Comparison of ENCODE assay signal across 11 mouse cellular contexts in the genomic region with DNA sequence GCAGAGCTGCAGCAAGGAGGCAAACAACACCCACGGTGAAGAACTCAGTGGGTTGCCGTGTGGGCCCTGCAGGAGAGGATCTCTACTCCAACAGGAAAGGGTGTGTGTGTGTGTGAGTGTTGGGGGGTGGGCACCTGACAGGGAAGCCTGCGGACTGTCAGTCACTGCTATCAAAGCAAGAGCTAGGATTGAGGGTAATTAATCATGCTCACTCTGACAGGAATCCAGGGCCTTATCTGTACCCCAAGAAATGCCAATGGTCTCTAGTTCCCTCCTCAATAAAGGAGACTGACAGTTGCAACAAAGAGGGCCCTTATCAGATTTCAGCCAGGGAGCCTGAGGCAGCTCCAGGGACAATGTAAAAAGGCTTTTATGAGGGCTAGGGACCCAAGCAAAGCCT. TPM values are rescaled to one million over a fixed set of nuclear protein-coding genes. Genes with fewer than 3 reads are reported as not detected.
DNase-seq lines count a peak whose midpoint lies in the region; ATAC-seq and TF ChIP-seq lines count a peak whose summit lies in the region.
"Had no signal": no experiment of that assay in that cellular context is flagged by ENCODE, and none has a peak within 500 bp of the region (broad histone marks: within the 10 kb centered on the region; RNA-seq: fewer than 3 reads in every experiment).

No protein-coding gene starts in this region.

- peaks cover 43 to 73% of the 10 kb centered on the region in 2 experiments for H3K4me1 ChIP-seq in heart, embryonic 14.5 days (ENCODE audit: control insufficient read depth in 2 of 2, insufficient read depth in 2 of 2, low read length in 2 of 2)
- peaks cover 56% of the 10 kb centered on the region for H3K4me1 ChIP-seq in midbrain, embryonic 10.5 days
- H3K4me1 ChIP-seq in midbrain, embryonic 11.5 days (ENCODE audit: control insufficient read depth, insufficient read depth, low read length) = peaks cover 6% of the 10 kb centered on the region; the same call in 1 of the 2 replicates
- H3K4me1 ChIP-seq in hindbrain, embryonic 12.5 days = peaks cover 64% of the 10 kb centered on the region
- H3K4me1 ChIP-seq in liver, embryonic 13.5 days (replicated peaks) = peaks cover 82% of the 10 kb centered on the region
- H3K4me1 ChIP-seq in thymus, adult 2 months (replicated peaks; ENCODE audit: control insufficient read depth, insufficient read depth, low read length) = peaks cover 19% of the 10 kb centered on the region

- no peak for TF ChIP-seq POLR2A in thymus, adult 2 months (IDR thresholded peaks at IDR 0.05; ENCODE audit: control insufficient read depth, extremely low read depth, insufficient read depth, low read length, poor library complexity)

- no peak for TF ChIP-seq CTCF in thymus, adult 2 months (IDR thresholded peaks at IDR 0.05; ENCODE audit: borderline replicate concordance, control insufficient read depth, extremely low read depth, insufficient read depth, low read length, poor library complexity)

- H3K4me3 ChIP-seq in heart, embryonic 14.5 days (ENCODE audit: control insufficient read depth in 1 of 2, insufficient read depth in 1 of 2, low read depth in 1 of 2, low read length in 2 of 2) = no peak overlapping the region
- no peak overlapping the region for H3K4me3 ChIP-seq in midbrain, embryonic 10.5 days
- H3K4me3 ChIP-seq in midbrain, embryonic 11.5 days (ENCODE audit: low read depth, low read length) = no peak overlapping the region
- H3K4me3 ChIP-seq in hindbrain, embryonic 12.5 days = no peak overlapping the region
- no peak overlapping the region for H3K4me3 ChIP-seq in liver, embryonic 13.5 days (replicated peaks)
- no peak overlapping the region for H3K4me3 ChIP-seq in thymus, adult 2 months (ENCODE audit: control insufficient read depth, insufficient read depth, low read length)
- H3K4me3 ChIP-seq: left cerebral cortex, adult 2 months had no signal

- 0 out of 2 replicates have a peak, but pooled peaks cover 4% of the 10 kb centered on the region for H3K36me3 ChIP-seq in heart, embryonic 14.5 days (ENCODE audit: control insufficient read depth, insufficient read depth, low read length)
- H3K36me3 ChIP-seq in midbrain, embryonic 10.5 days = peaks cover 53% of the 10 kb centered on the region
- no peaks in the 10 kb centered on the region for H3K36me3 ChIP-seq in midbrain, embryonic 11.5 days (ENCODE audit: control insufficient read depth, insufficient read depth, low read length)
- H3K36me3 ChIP-seq in hindbrain, embryonic 12.5 days = peaks cover 16% of the 10 kb centered on the region
- peaks cover 21% of the 10 kb centered on the region for H3K36me3 ChIP-seq in liver, embryonic 13.5 days
- H3K36me3 ChIP-seq in thymus, adult 2 months (ENCODE audit: control insufficient read depth, insufficient read depth, low read length) = peaks cover 4% of the 10 kb centered on the region

- intact Hi-C loops in heart, postnatal 10 days (cut with DNase I) = no loop called here

- H3K9me3 ChIP-seq in heart, embryonic 14.5 days (ENCODE audit: control insufficient read depth, low read length) = no peaks in the 10 kb centered on the region
- H3K9me3 ChIP-seq in midbrain, embryonic 10.5 days (replicated peaks) = no peaks in the 10 kb centered on the region
- H3K9me3 ChIP-seq in midbrain, embryonic 11.5 days (ENCODE audit: control insufficient read depth, low read length) = no peaks in the 10 kb centered on the region
- no peaks in the 10 kb centered on the region for H3K9me3 ChIP-seq in hindbrain, embryonic 12.5 days (replicated peaks)
- H3K9me3 ChIP-seq in liver, embryonic 13.5 days (replicated peaks) = no peaks in the 10 kb centered on the region

- peak overlapping the region; percentile 31; the same call in 1 of the 2 replicates for H3K9ac ChIP-seq in heart, embryonic 14.5 days (ENCODE audit: low read length)
- no peak overlapping the region for H3K9ac ChIP-seq in midbrain, embryonic 11.5 days (ENCODE audit: low read length)
- H3K9ac ChIP-seq in hindbrain, embryonic 12.5 days = no peak overlapping the region
- H3K9ac ChIP-seq in liver, embryonic 13.5 days = 0 out of 2 replicates have a peak overlapping the region, but pooled peaks have one; percentile 11

- WGBS in heart, embryonic 14.5 days = 11% methylated on average over 3 of the region's 3 CpGs
- 52% methylated on average over 3 of the region's 3 CpGs for WGBS in midbrain, embryonic 10.5 days
- WGBS in midbrain, embryonic 11.5 days = 48% methylated on average over 3 of the region's 3 CpGs
- WGBS in hindbrain, embryonic 12.5 days = 0% methylated on average over 3 of the region's 3 CpGs
- WGBS in liver, embryonic 13.5 days (ENCODE audit: insufficient replicate concordance) = 10% methylated on average over 3 of the region's 3 CpGs
- WGBS in thymus, adult 2 months = 69% methylated on average over 3 of the region's 3 CpGs

- DNase-seq in heart, postnatal 10 days = no peak
- DNase-seq in midbrain, embryonic 10.5 days (ENCODE audit: low spot score) = no peak
- DNase-seq in midbrain, embryonic 11.5 days (ENCODE audit: low spot score, missing footprints) = no peak
- DNase-seq in liver, embryonic 13.5 days = no peak
- no peak for DNase-seq in thymus, adult 2 months
- DNase-seq: adrenal gland, postnatal 25 days; gastrocnemius, postnatal 36 days; kidney, postnatal 36 days had no signal

- peak overlapping the region in 1 of 2 experiments; percentile 53; a peak in 1 of 4 replicates for H3K27ac ChIP-seq in heart, embryonic 14.5 days (replicated peaks in 1 of 2; ENCODE audit: control insufficient read depth in 1 of 2, insufficient read depth in 1 of 2, low read depth in 2 of 2, low read length in 2 of 2)
- H3K27ac ChIP-seq in midbrain, embryonic 10.5 days (replicated peaks) = peak overlapping the region; percentile 43; the same call in 1 of the 2 replicates
- H3K27ac ChIP-seq in midbrain, embryonic 11.5 days (ENCODE audit: low read depth, low read length) = no peak overlapping the region
- peak overlapping the region; percentile 71 for H3K27ac ChIP-seq in hindbrain, embryonic 12.5 days
- peak overlapping the region; percentile 25; the same call in 1 of the 2 replicates for H3K27ac ChIP-seq in liver, embryonic 13.5 days
- H3K27ac ChIP-seq in thymus, adult 2 months (ENCODE audit: control insufficient read depth, insufficient read depth, low read length) = no peak overlapping the region
- H3K27ac ChIP-seq: left cerebral cortex, adult 2 months had no signal

- no peaks in the 10 kb centered on the region for H3K27me3 ChIP-seq in heart, embryonic 14.5 days (ENCODE audit: control insufficient read depth, insufficient read depth, low read length)
- H3K27me3 ChIP-seq in midbrain, embryonic 10.5 days (ENCODE audit: low read depth, poor library complexity, severe bottlenecking) = no peaks in the 10 kb centered on the region
- H3K27me3 ChIP-seq in midbrain, embryonic 11.5 days (ENCODE audit: control insufficient read depth, insufficient read depth, low read length) = no peaks in the 10 kb centered on the region
- no peaks in the 10 kb centered on the region for H3K27me3 ChIP-seq in hindbrain, embryonic 12.5 days
- H3K27me3 ChIP-seq in liver, embryonic 13.5 days = no peaks in the 10 kb centered on the region
- no peaks in the 10 kb centered on the region for H3K27me3 ChIP-seq in thymus, adult 2 months (ENCODE audit: control insufficient read depth, insufficient read depth, low read length)

- ATAC-seq in heart, embryonic 14.5 days (ENCODE audit: insufficient number of reproducible peaks, insufficient read depth, low FRiP score, low read depth) = no peak
- ATAC-seq in midbrain, embryonic 11.5 days (ENCODE audit: low FRiP score) = no peak
- ATAC-seq in hindbrain, embryonic 12.5 days (ENCODE audit: low FRiP score) = 0 out of 2 replicates have a peak, but pooled peaks have one; percentile 13
- no peak for ATAC-seq in liver, embryonic 13.5 days (ENCODE audit: low read depth)

- no peak overlapping the region for H3K4me2 ChIP-seq in heart, embryonic 14.5 days (ENCODE audit: low read length)
- H3K4me2 ChIP-seq in midbrain, embryonic 11.5 days = no peak overlapping the region
- H3K4me2 ChIP-seq in hindbrain, embryonic 12.5 days (replicated peaks) = no peak overlapping the region
- H3K4me2 ChIP-seq in liver, embryonic 13.5 days = no peak overlapping the region

RNA-seq across cellular contexts. Expression of gene Arid3b, which starts 33.5 kb away (rescaled TPM):
- polyA plus RNA-seq in heart, embryonic 14.5 days (2014; fragmentation: Nextera tagmentation; extraction: Ambion mirVana) = 8.1 and 8.8 TPM in 2 replicates
- 1 to 10 TPM; 4.4 to 7.0 TPM for total RNA-seq in heart, postnatal 10 days (2021)
- 40.2 and 41.0 TPM in 2 replicates for polyA plus RNA-seq in midbrain, embryonic 10.5 days (2016; fragmentation: Nextera tagmentation; extraction: Ambion mirVana)
- polyA plus RNA-seq in midbrain, embryonic 11.5 days (2014; fragmentation: Nextera tagmentation; extraction: Ambion mirVana) = 22.0 and 25.7 TPM in 2 replicates
- 19.0 and 22.9 TPM in 2 replicates for polyA plus RNA-seq in hindbrain, embryonic 12.5 days (2016; fragmentation: Nextera tagmentation; extraction: Ambion mirVana)
- polyA plus RNA-seq in liver, embryonic 13.5 days (2015; fragmentation: Nextera tagmentation; extraction: Ambion mirVana) = 9.7 and 11.7 TPM in 2 replicates
- 68.0 and 70.3 TPM in 2 replicates for polyA plus RNA-seq in thymus, adult 2 months (2012; rRNA removed)

RNA-seq across cellular contexts. Expression of gene Clk3, which starts 37.4 kb away (rescaled TPM):
- 46.3 and 53.2 TPM in 2 replicates for polyA plus RNA-seq in heart, embryonic 14.5 days (2014; fragmentation: Nextera tagmentation; extraction: Ambion mirVana)
- 10 to 100 TPM; 35.2 to 37.9 TPM for total RNA-seq in heart, postnatal 10 days (2021)
- 100 and 106 TPM in 2 replicates for polyA plus RNA-seq in midbrain, embryonic 10.5 days (2016; fragmentation: Nextera tagmentation; extraction: Ambion mirVana)
- polyA plus RNA-seq in midbrain, embryonic 11.5 days (2014; fragmentation: Nextera tagmentation; extraction: Ambion mirVana) = 84.2 and 91.6 TPM in 2 replicates
- 81.8 and 82.5 TPM in 2 replicates for polyA plus RNA-seq in hindbrain, embryonic 12.5 days (2016; fragmentation: Nextera tagmentation; extraction: Ambion mirVana)
- 86.2 and 97.4 TPM in 2 replicates for polyA plus RNA-seq in liver, embryonic 13.5 days (2015; fragmentation: Nextera tagmentation; extraction: Ambion mirVana)
- polyA plus RNA-seq in thymus, adult 2 months (2012; rRNA removed) = 597 and 762 TPM in 2 replicates

Comparison
In these comparisons a context has a peak if more than half of its experiments do, and no peak if none do; other contexts are left out.
1. H3K27ac ChIP-seq: peak in midbrain, embryonic 10.5 days (single experiment), hindbrain, embryonic 12.5 days (single experiment) and liver, embryonic 13.5 days (single experiment); none in midbrain, embryonic 11.5 days (single experiment) and thymus, adult 2 months (single experiment).
2. H3K9ac ChIP-seq: peak in heart, embryonic 14.5 days (single experiment) and liver, embryonic 13.5 days (single experiment); none in midbrain, embryonic 11.5 days (single experiment) and hindbrain, embryonic 12.5 days (single experiment).